Mouse (Mus musculus) embryonic facial prominence, embryonic 11.5 days (tissue): Measurements from ENCODE around the gene Mycbp. TPM values are rescaled to one million over a fixed set of nuclear protein-coding genes. Genes with fewer than 3 reads are reported as not detected.

ENCODE experiments used
- ATAC-seq: fragments of 200-750 bp; cut with Nextera tagmentation; replicated peaks from 2 replicates; pipeline ENCODE4 v1.8.0; 2017; ENCODE audit warnings: low read depth; ENCODE audit not compliant: insufficient number of reproducible peaks, low FRiP score, low TSS enrichment
- DNase-seq: peaks from one replicate; pipeline ENCODE4 v3.0.0-alpha.2; 2015; ENCODE audit warnings: low spot score
- H3K27ac ChIP-seq: fragments of 300-500 bp; sonication (generic); replicated peaks from 2 replicates; pipeline ENCODE4 v1.5.1; 2014; ENCODE audit warnings: mild to moderate bottlenecking, low read depth, low read length, control low read depth
- H3K27me3 ChIP-seq: fragments of 300-500 bp; sonication (generic); 2 replicates; pipeline ENCODE4 v1.6.1; 2014; ENCODE audit warnings: mild to moderate bottlenecking, low read length, moderate library complexity, mixed read lengths; ENCODE audit not compliant: control insufficient read depth, insufficient read depth
- H3K36me3 ChIP-seq: fragments of 300-500 bp; sonication (generic); replicated peaks from 2 replicates; pipeline ENCODE4 v1.6.1; 2014; ENCODE audit warnings: low read depth, mild to moderate bottlenecking, low read length, moderate library complexity, mixed read lengths; ENCODE audit not compliant: control insufficient read depth, insufficient read depth
- H3K4me1 ChIP-seq: fragments of 300-500 bp; sonication (generic); 2 replicates; pipeline ENCODE4 v1.6.1; 2014; ENCODE audit warnings: low read length, mixed read lengths; ENCODE audit not compliant: control insufficient read depth, insufficient read depth
- H3K4me2 ChIP-seq: fragments of 300-500 bp; sonication (generic); 2 replicates; pipeline ENCODE4 v1.6.1; 2014; ENCODE audit warnings: low read depth, mild to moderate bottlenecking, control low read depth, low read length, moderate library complexity
- H3K4me3 ChIP-seq: fragments of 300-500 bp; sonication (generic); 2 replicates; pipeline ENCODE4 v1.5.1; 2014; ENCODE audit warnings: low read depth, low read length, control low read depth
- H3K9ac ChIP-seq: fragments of 300-500 bp; sonication (generic); replicated peaks from 2 replicates; pipeline ENCODE4 v1.6.1; 2014; ENCODE audit warnings: mild to moderate bottlenecking, control low read depth, low read length
- H3K9me3 ChIP-seq: fragments of 300-500 bp; sonication (generic); replicated peaks from 2 replicates; pipeline ENCODE4 v1.6.1; 2016; ENCODE audit warnings: mild to moderate bottlenecking, low read length, inconsistent platforms, mixed read lengths; ENCODE audit not compliant: control insufficient read depth
- WGBS: fragments of 180-500 bp; shearing (Covaris S2); extraction: QIAGEN DNeasy Blood & Tissue Kit; methylation state at CpG from one replicate; pipeline ENCODE4 v1.1.7; 2014; 5-methylcytosine and 5-hydroxymethylcytosine counted together
- polyA plus RNA-seq: library from polyadenylated mRNA; unstranded; fragments of >200 nt; fragmentation: Nextera tagmentation; extraction: Ambion mirVana; gene quantifications from 2 replicates; pipeline ENCODE4 v1.2.1, GENCODE M21; 2014

Gene Mycbp
- polyA plus RNA-seq, 1 experiment from 2014 or later: 74.0 TPM

DNA sequence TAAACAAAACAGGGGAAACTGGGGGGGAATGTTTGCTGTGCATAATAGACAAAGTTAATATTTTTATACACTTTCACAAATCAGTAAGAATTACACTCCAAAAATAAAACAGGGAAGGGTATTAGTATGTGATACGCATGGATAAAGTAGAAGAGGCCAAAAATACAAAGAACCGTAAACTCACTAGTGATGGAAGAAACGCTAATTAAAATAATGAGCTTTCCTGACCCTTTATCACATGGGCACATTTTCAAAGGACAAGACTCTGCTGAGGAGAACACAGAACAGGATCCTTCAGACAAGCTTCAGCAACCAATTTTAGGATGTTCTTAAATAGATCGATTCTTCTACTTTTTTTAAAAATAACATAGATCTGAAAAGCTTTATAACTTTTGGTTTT lies 42.1 kb downstream of the Mycbp start:
- no peak overlapping the region for H3K4me2 ChIP-seq
- no peaks in the 10 kb centered on the region for H3K9me3 ChIP-seq
- no peaks in the 10 kb centered on the region for H3K27me3 ChIP-seq
- no peak for ATAC-seq
- no peaks in the 10 kb centered on the region for H3K4me1 ChIP-seq
- H3K36me3 ChIP-seq: no peaks in the 10 kb centered on the region
- no peak for DNase-seq
- no peak overlapping the region for H3K9ac ChIP-seq
- 85% methylated on average over 4 of the region's 4 CpGs for WGBS
- H3K27ac ChIP-seq: no peak overlapping the region
- H3K4me3 ChIP-seq: no peak overlapping the region

DNA sequence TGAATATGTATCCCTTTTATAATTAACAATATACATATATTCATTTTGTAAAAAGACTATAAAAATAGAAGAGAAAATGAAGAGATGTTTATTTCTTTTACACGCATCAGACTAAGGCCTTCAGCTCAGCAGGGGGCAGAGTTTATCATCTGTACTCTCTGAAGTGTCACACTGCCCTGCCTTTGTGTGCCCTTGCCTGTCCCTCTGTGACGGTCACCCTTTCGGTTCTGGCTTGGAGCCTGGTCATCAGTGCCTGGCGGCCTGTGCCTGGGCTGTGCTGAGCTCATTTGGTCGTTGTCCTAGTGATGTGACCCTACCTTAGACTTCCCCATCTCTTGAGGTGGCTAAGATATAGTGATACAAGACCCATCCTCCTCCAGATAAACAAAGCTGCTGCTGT lies 42.5 kb downstream of the Mycbp start:
- WGBS: 65% methylated on average over 5 of the region's 5 CpGs
- H3K9ac ChIP-seq: no peak overlapping the region
- H3K27ac ChIP-seq: no peak overlapping the region
- no peak for DNase-seq
- H3K4me1 ChIP-seq: no peaks in the 10 kb centered on the region
- no peaks in the 10 kb centered on the region for H3K36me3 ChIP-seq
- no peak overlapping the region for H3K4me2 ChIP-seq
- no peak overlapping the region for H3K4me3 ChIP-seq
- H3K27me3 ChIP-seq: no peaks in the 10 kb centered on the region
- H3K9me3 ChIP-seq: no peaks in the 10 kb centered on the region
- ATAC-seq: no peak

DNA sequence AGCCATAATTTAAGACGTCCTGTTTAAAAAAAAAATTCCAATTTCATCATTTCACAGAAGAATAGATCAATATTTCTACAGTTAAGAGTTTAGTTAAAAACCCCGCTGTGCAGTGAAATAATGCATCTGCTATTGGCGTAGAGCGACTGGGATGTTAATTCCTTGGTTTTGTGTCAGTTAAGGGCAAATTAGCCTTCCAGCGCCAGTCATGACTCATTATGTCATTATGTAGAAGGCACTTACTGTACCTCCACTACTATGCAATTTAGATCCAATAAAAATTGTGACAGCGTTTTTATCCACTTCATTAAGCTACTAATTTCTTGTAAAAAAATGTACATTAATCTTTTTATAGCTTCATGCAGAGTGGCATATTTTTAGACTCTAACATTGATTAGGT lies 44.3 kb downstream of the Mycbp start:
- H3K36me3 ChIP-seq: no peaks in the 10 kb centered on the region
- no peak for DNase-seq
- WGBS: 81% methylated on average over 6 of the region's 6 CpGs
- ATAC-seq: no peak
- H3K27ac ChIP-seq: no peak overlapping the region
- no peaks in the 10 kb centered on the region for H3K9me3 ChIP-seq
- no peak overlapping the region for H3K4me3 ChIP-seq
- no peak overlapping the region for H3K9ac ChIP-seq
- H3K4me1 ChIP-seq: no peaks in the 10 kb centered on the region
- H3K27me3 ChIP-seq: no peaks in the 10 kb centered on the region
- no peak overlapping the region for H3K4me2 ChIP-seq

DNA sequence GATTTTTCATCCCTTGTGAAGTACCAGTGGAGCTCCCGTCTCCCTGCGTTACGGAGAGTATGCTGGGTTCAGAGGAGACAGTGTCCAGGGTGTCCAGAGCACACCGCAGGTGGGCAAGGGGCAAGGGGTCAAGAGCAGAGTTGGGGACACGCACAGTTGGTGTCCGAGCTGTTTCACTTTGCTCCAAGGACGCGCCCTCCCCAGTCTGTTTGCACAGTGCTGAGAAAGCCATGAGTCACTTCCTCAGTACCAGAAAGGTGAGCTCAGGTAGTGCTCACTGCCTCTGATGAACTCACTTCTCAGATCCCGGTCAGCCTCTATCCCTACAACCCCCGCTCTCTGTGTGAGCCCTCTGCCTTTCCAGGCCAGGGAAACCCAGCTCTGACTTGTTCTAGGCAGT lies 45.0 kb downstream of the Mycbp start:
- H3K27ac ChIP-seq: no peak overlapping the region
- DNase-seq: no peak
- no peaks in the 10 kb centered on the region for H3K4me1 ChIP-seq
- no peak overlapping the region for H3K4me2 ChIP-seq
- H3K27me3 ChIP-seq: no peaks in the 10 kb centered on the region
- no peak for ATAC-seq
- H3K36me3 ChIP-seq: no peaks in the 10 kb centered on the region
- WGBS: 74% methylated on average over 10 of the region's 10 CpGs
- H3K9me3 ChIP-seq: no peaks in the 10 kb centered on the region
- no peak overlapping the region for H3K4me3 ChIP-seq
- no peak overlapping the region for H3K9ac ChIP-seq

DNA sequence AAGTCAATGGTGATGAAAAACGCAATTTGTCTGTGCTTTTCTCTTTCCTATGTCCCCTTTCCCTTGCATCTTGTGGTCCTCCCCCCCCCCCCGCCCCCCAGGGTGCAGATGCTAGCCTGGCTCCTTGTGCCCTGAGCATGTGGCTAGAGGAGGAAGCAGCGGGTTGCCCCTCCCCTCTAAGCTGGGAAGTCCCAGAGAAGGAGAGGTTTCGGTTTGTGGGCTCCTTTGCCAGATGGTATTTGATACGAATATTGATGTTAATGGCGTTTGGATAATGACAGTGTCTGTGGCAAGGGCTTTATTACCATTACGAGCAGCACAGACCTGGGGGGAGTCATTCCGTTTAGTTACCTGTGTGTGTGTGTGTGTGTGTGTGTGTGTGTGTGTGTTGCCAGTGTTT lies 47.4 kb downstream of the Mycbp start:
- Histone ChIP-seq H3K27ac (no peak overlapping the region), H3K4me1 (no peaks in the 10 kb centered on the region), H3K4me3 (no peak overlapping the region), H3K9ac (no peak overlapping the region), H3K4me2 (no peak overlapping the region), H3K27me3 (peaks cover 2% of the 10 kb centered on the region; the same call in 1 of the 2 replicates), H3K36me3 (no peaks in the 10 kb centered on the region), H3K9me3 (no peaks in the 10 kb centered on the region)
- 50% methylated on average over 7 of the region's 8 CpGs for WGBS
- ATAC-seq (no peak), DNase-seq (no peak)

DNA sequence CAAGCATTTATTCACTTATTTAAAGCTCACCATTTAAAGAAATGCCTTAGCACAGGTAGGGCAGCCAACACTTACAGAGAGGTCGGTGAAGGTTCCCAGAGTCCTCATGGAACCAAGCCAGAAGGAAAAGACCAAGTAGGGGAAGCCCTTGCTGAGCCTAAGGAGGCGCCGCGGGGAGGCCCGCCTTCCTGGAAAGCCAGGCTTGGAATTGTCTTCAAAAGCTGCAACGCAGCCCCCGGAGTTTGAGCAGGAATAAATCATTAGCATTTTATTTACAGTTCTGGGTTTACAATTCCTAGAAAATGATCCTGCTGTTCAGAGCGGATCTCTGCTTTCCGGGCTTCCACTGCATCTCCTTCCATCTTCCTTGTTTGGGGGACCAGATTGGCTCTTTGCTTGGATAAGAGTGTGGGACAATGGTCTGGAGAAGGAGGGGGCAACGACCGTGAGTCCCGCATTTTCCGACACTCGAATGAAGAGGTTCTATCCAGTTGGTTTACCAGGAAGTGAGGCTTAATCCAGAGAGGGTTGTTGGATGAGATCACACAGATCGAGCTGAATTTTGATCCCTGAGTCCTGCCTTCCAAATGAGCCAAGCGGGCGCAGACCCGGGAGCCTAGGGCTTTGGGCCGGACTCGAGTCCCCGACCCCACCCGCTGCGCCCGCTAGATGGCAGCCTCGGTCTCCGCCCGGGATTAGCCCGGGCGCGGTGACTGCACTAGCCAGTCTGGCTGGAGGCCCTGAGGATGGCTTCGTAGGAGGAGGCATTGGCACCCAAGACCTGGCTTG lies 52.3 kb downstream of the Mycbp start:
- Histone ChIP-seq H3K4me3 (0 out of 2 replicates have a peak overlapping the region, but pooled peaks have one; percentile 11), H3K27me3 (peaks cover 5% of the 10 kb centered on the region), H3K9ac (peak overlapping the region; percentile 18; the same call in 1 of the 2 replicates), H3K4me1 (no peaks in the 10 kb centered on the region; the same call in 1 of the 2 replicates), H3K9me3 (no peaks in the 10 kb centered on the region), H3K4me2 (peak overlapping the region; percentile 30), H3K27ac (no peak overlapping the region), H3K36me3 (no peaks in the 10 kb centered on the region)
- ATAC-seq (peak; percentile 76; the same call in 1 of the 2 replicates), DNase-seq (peak; percentile 89)
- WGBS: 7% methylated on average over 31 of the region's 31 CpGs

DNA sequence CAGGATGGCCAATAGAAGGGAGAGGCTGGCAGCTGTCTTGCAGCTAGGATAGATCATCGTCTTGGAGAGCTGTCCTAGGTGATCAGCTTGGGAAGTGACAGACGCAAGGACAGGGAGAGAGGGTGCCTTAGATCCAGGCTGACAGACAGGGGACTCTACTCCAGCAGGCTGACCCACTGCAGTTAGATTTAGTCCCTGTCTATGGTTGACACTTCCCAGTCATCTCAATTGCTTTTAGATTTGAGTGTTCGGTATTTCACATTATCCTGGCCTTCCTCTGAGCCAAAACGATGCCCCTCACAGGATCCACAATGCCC lies 52.8 kb downstream of the Mycbp start:
- WGBS: 48% methylated on average over 4 of the region's 4 CpGs
- H3K27me3 ChIP-seq: peaks cover 5% of the 10 kb centered on the region

DNA sequence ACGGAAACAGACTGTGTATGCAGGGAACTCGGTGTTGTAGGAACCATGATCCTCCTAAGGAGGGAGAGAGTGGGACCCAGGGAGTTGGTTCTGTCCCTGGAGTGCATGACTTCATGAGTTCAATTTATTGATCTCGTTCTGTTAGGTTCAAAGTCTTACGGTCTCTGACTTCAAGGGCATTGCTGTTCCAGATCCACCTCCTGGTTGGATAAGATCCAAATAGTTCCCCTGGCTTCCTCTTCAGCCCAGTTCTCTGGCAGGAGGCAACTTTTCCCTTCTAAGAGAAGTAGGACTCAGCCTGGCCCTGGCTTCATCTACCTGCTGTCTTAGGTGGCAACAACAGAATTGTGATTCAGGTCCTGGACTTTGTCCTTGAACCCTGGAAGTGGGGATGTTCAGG lies 53.3 kb downstream of the Mycbp start:
- Histone ChIP-seq H3K9me3 (no peaks in the 10 kb centered on the region), H3K4me3 (no peak overlapping the region), H3K27me3 (peaks cover 5% of the 10 kb centered on the region), H3K9ac (no peak overlapping the region), H3K4me2 (no peak overlapping the region), H3K27ac (no peak overlapping the region), H3K36me3 (no peaks in the 10 kb centered on the region), H3K4me1 (no peaks in the 10 kb centered on the region; the same call in 1 of the 2 replicates)
- ATAC-seq: no peak
- 71% methylated on average over 4 of the region's 4 CpGs for WGBS
- DNase-seq: no peak

More for the DNA sequence above, 52.8 kb downstream of the Mycbp start:
- ATAC-seq (no peak), DNase-seq (no peak)
- Histone ChIP-seq H3K9ac (no peak overlapping the region), H3K4me3 (no peak overlapping the region), H3K4me1 (no peaks in the 10 kb centered on the region; the same call in 1 of the 2 replicates), H3K36me3 (no peaks in the 10 kb centered on the region), H3K9me3 (no peaks in the 10 kb centered on the region), H3K27ac (no peak overlapping the region), H3K4me2 (no peak overlapping the region)
